In the genomic region with DNA sequence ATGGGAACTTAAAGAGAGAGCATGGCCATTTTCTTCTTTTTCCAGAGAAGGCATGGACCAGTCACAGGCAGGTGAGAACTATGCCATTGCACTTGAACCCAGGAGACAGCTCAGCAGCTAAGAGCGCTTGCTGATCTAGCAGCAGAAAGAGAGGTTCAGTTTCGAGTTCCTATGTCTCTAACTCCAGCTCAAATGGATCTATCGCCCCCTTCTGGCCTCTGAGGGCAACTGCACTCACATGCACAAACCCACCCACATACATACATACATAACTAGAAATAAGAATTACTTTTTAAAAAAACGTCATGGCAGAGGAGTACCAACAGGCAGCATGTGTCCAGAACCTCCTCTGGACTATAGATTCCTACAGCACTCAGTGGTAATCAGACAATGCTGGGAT, we compare ENCODE assay signal across 15 mouse cellular contexts. TPM values are rescaled to one million over a fixed set of nuclear protein-coding genes. Genes with fewer than 3 reads are reported as not detected.
A peak's percentile ranks its signal among the peaks of the same experiment; 100 is the strongest.
DNase-seq lines count a peak whose midpoint lies in the region; ATAC-seq and TF ChIP-seq lines count a peak whose summit lies in the region.
"Had no signal": no experiment of that assay in that cellular context is flagged by ENCODE, and none has a peak within 500 bp of the region (broad histone marks: within the 10 kb centered on the region; RNA-seq: fewer than 3 reads in every experiment).

No protein-coding gene starts in this region.

- H3K4me1 ChIP-seq in thymus, adult 2 months (replicated peaks; ENCODE audit: control insufficient read depth, insufficient read depth, low read length) = no peaks in the 10 kb centered on the region
- H3K4me1 ChIP-seq in bone marrow, adult 2 months (ENCODE audit: control insufficient read depth, insufficient read depth, low read length) = no peaks in the 10 kb centered on the region

- TF ChIP-seq CTCF in layer of hippocampus, adult 2 months (conservative IDR thresholded peaks at IDR 0.05) = peak; percentile 49
- no peak for TF ChIP-seq CTCF in thymus, adult 2 months (IDR thresholded peaks at IDR 0.05; ENCODE audit: borderline replicate concordance, control insufficient read depth, extremely low read depth, insufficient read depth, low read length, poor library complexity)
- peak; percentile 37 for TF ChIP-seq CTCF in bone marrow, adult 2 months (IDR thresholded peaks at IDR 0.05; ENCODE audit: control insufficient read depth, insufficient read depth, low read length)

- ATAC-seq in megakaryocyte, adult 5-6 weeks (ENCODE audit: poor library complexity, severe bottlenecking) = no peak
- ATAC-seq: midbrain, embryonic 16.5 days had no signal

- WGBS in thymus, adult 2 months = 89% methylated on average over 4 of the region's 4 CpGs
- WGBS in bone marrow, adult 2 months = 82% methylated on average over 4 of the region's 4 CpGs

- no peaks in the 10 kb centered on the region for H3K36me3 ChIP-seq in thymus, adult 2 months (ENCODE audit: control insufficient read depth, insufficient read depth, low read length)
- H3K36me3 ChIP-seq: heart, embryonic 10.5 days had no signal

- no peaks in the 10 kb centered on the region for H3K27me3 ChIP-seq in thymus, adult 2 months (ENCODE audit: control insufficient read depth, insufficient read depth, low read length)

- no peak for TF ChIP-seq POLR2A in thymus, adult 2 months (IDR thresholded peaks at IDR 0.05; ENCODE audit: control insufficient read depth, extremely low read depth, insufficient read depth, low read length, poor library complexity)
- TF ChIP-seq POLR2A in bone marrow, adult 2 months (IDR thresholded peaks at IDR 0.05; ENCODE audit: borderline replicate concordance, control insufficient read depth, low read depth, low read length) = no peak

- H3K4me3 ChIP-seq in layer of hippocampus, adult 2 months = no peak overlapping the region
- no peak overlapping the region for H3K4me3 ChIP-seq in thymus, adult 2 months (ENCODE audit: control insufficient read depth, insufficient read depth, low read length)
- no peak overlapping the region for H3K4me3 ChIP-seq in bone marrow, adult 2 months (replicated peaks; ENCODE audit: control insufficient read depth, low read depth, low read length)
- H3K4me3 ChIP-seq: heart, embryonic 10.5 days had no signal

- DNase-seq in layer of hippocampus, adult 2 months (ENCODE audit: low spot score in 2 of 2) = no peak
- DNase-seq in layer of hippocampus, adult 9-10 months (ENCODE audit: low spot score) = no peak
- peak; percentile 27 for DNase-seq in thymus, postnatal 25 days
- DNase-seq in thymus, adult 2 months = no peak
- DNase-seq in layer of hippocampus, postnatal 10 days (ENCODE audit: low spot score in 2 of 2) = no peak
- DNase-seq: cerebellum, postnatal 36 days; kidney, postnatal 10 days; right cerebral cortex, postnatal 25 days had no signal

- H3K27ac ChIP-seq in layer of hippocampus, adult 2 months = no peak overlapping the region
- no peak overlapping the region for H3K27ac ChIP-seq in thymus, adult 2 months (ENCODE audit: control insufficient read depth, insufficient read depth, low read length)
- H3K27ac ChIP-seq in bone marrow, adult 2 months (ENCODE audit: control insufficient read depth, insufficient read depth, low read depth, low read length, poor library complexity) = no peak overlapping the region
- H3K27ac ChIP-seq: heart, embryonic 10.5 days had no signal

RNA-seq across cellular contexts. Expression of a gene that starts 35.6 kb away (rescaled TPM):
- not detected for total RNA-seq in layer of hippocampus, adult 2 months (2021)
- not detected in 2 replicates for polyA plus RNA-seq in thymus, adult 2 months (2012; rRNA removed)
- polyA plus RNA-seq in bone marrow, adult 2 months (2011; ENCODE audit: insufficient read depth, insufficient read length, low replicate concordance, missing spikeins) = not detected in 2 replicates
- total RNA-seq in layer of hippocampus, postnatal 10 days (2021) = not detected
- not detected in 2 replicates for total RNA-seq in megakaryocyte, adult 5-6 weeks (2015)
- total RNA-seq in megakaryocyte, adult 5-6 weeks (2017) = not detected in 2 replicates
- total RNA-seq: adrenal gland, postnatal 4 days; left cerebral cortex, postnatal 14 days had no signal
- polyA plus RNA-seq: lung, embryonic 16.5 days; midbrain, embryonic 16.5 days had no signal

RNA-seq across cellular contexts. Expression of a gene that starts 54.0 kb away (rescaled TPM):
- total RNA-seq in layer of hippocampus, adult 2 months (2021) = 10 to 100 TPM; 64.9 to 65.6 TPM
- polyA plus RNA-seq in thymus, adult 2 months (2012; rRNA removed) = 41.6 and 47.6 TPM in 2 replicates
- polyA plus RNA-seq in bone marrow, adult 2 months (2011; ENCODE audit: insufficient read depth, insufficient read length, low replicate concordance, missing spikeins) = 16.2 and 38.2 TPM in 2 replicates
- 10 to 100 TPM; 62.3 to 64.5 TPM for total RNA-seq in layer of hippocampus, postnatal 10 days (2021)
- 59.0 and 62.2 TPM in 2 replicates for total RNA-seq in megakaryocyte, adult 5-6 weeks (2015)
- 39.4 and 73.3 TPM in 2 replicates for total RNA-seq in megakaryocyte, adult 5-6 weeks (2017)
